Mouse (Mus musculus) adrenal gland, adult 18-20 months (tissue): ENCODE results near the gene Caskin2. TPM values are rescaled to one million over a fixed set of nuclear protein-coding genes. Genes with fewer than 3 reads are reported as not detected.
A peak's percentile ranks its signal among the peaks of the same experiment; 100 is the strongest.
"Not testable (repeated sequence)": the region's sequence is repeated elsewhere in the genome, so short reads cannot be mapped to it uniquely, and the experiment has no call there.

ENCODE experiments used
- DNase-seq, 2 experiments: peaks; one replicate each; pipeline ENCODE4 v3.0.0; 2021 to 2022; ENCODE audit warnings: low spot score in 2 of 2
- long read RNA-seq, 2 experiments: library from polyadenylated mRNA; stranded (forward); transcript quantifications; one replicate each; pipeline ENCODE4 v2.0.0; 2021
- total RNA-seq, 2 experiments: library from RNA; stranded (reverse); gene quantifications; 1 replicate in 1 of 2; 2 replicates in 1 of 2; pipeline ENCODE4 v1.2.3; 2021

Gene Caskin2
- total RNA-seq, result 10 to 100 TPM; 55.1 to 59.8 TPM
- long read RNA-seq, experiment 1, full-length matches to known transcripts, result 14 of 37 reads
- long read RNA-seq, experiment 1, partial matches to known transcripts, result 19 of 37 reads
- long read RNA-seq, experiment 1, other reads (novel, unspliced or antisense), result 4 of 37 reads
- long read RNA-seq, experiment 2, full-length matches to known transcripts, result 3 of 55 reads
- long read RNA-seq, experiment 2, partial matches to known transcripts, result 50 of 55 reads
- long read RNA-seq, experiment 2, other reads (novel, unspliced or antisense), result 2 of 55 reads

- DNase-seq, result peak; percentile 95
These were observed at the start of gene Caskin2 for GRCm38 (mm10) chr11:115813507-115814296. Gene Caskin2, minus strand, starts transcription at chr11:115813639.

DNA sequence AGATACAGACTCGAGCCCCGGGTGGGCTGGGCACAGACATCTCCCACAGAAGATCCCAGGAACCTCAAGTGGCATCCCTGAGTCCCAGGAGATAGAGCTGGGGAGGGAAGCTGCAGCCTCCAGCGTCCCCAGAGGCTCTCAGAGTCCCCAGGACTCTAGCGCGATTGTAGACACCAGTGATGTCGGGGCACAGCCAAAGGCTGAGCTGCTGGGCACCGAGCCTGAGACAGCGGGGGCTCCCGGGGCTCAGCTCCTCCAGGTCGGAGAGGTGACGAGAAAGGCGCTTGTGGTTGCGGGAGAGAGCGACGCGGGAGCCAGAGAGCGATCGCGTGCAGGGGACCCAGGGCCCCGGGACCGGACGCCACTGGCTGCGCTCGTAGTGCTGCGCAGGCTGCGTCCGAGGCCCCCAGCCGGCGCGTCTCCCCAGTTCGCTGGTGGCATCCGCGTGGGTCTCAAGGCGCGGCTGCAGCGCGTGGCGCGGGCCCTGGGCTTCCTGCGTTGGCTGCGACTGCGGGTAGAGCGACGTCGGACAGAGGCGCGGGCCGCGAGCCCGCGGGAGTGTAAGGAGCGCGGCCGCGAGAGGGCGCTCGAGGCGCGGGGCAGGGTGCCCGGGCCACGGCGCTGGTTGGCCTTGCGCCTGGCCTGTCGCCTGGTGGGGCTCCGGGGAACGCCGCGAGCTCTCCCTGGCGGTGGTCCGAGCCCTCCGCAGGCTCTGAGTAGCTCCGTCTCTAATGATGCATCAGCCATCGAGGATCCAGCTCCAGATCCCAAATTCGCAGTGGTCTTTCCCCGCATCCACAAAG, 45.9 kb upstream of the Caskin2 start:
- peak; percentile 91 to 93 for DNase-seq

- no peak for DNase-seq
These were observed 44.9 kb upstream of the Caskin2 start, which contains the start of gene Myo15b for GRCm38 (mm10) chr11:115858354-115858753. Gene Myo15b, plus strand, starts transcription at chr11:115858406.

DNA sequence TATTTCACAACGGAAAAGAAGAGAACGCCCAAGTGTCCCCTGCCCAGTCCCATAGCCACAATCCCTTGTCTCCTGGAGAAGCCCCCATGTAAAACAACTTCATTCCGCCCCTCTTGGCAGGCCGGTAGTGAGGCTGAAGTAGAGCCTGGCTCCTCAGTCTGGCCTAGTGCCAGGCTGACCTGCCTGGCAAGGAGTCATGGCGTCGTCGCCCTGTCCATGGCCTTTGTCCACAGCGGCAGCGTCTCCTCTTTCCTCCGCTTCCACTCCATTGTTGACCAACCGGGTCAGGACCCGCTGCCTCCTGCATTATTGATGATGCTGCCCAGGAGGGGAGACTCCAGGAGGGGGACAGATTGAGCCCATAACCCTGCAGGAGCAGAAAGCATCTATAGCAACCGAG, 44.5 kb upstream of the Caskin2 start:
- no peak for DNase-seq

DNA sequence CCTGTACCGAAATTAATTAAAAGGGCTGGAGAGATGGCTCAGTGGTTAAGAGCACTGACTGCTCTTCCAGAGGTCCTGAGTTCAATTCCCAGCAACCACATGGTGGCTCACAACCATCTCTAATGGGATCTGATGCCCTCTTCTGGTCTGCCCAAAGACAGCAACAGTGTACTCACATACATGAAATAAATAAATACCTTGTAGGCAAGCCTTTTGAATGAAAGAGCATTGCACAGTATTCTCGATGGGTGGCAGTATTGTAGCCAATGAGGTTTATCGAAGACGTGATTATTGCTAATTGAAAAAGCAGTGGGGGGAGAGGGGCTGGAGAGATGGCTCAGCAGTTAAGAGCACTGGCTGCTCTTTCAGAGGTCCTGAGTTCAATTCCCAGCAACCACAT, 43.7 kb upstream of the Caskin2 start:
- DNase-seq, result not testable (repeated sequence)

GRCm38 (mm10) chr11:115854674-115855073, 41.2 kb upstream of the Caskin2 start:
- DNase-seq, result no peak

- no peak for DNase-seq
These were observed 32.4 kb upstream of the Caskin2 start for GRCm38 (mm10) chr11:115845819-115846218.

DNA sequence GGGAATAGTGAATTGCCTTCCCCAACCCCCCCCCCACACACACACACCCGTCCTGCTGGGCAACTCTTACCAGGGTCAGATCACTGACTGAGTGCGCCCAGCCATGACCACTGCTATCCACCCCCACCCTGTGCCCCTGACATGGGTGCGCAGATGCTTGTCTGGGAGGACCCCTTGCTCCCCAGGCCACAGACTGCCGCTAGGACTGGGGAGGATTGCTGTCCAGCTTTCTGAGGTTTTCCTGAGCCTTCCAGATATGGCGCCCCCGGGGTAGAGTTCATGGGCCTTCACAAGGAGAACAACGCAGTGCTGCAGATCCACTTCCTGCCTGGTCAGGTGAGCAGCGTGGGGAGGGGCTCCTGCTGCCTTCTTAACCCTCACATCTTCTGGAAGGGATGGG, 30.8 kb upstream of the Caskin2 start:
- no peak for DNase-seq

DNA sequence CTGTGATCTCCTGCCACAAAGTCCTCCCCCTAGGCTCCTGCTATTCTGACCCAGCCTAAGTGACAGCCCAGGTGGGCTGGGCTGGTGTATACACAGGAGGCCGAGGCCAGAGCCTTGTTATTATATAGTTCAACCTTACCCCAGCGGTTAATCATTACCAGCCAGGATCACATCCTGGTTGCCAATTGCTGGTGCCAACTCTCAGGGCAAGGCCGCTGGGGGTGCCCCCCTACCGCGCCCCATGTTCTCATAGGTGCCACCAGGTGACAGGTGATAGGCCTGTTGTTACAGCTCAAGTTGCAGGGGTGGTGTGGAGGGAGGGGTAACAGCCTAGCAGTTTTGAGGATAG, 30.4 kb upstream of the Caskin2 start:
- DNase-seq, result no peak

DNA sequence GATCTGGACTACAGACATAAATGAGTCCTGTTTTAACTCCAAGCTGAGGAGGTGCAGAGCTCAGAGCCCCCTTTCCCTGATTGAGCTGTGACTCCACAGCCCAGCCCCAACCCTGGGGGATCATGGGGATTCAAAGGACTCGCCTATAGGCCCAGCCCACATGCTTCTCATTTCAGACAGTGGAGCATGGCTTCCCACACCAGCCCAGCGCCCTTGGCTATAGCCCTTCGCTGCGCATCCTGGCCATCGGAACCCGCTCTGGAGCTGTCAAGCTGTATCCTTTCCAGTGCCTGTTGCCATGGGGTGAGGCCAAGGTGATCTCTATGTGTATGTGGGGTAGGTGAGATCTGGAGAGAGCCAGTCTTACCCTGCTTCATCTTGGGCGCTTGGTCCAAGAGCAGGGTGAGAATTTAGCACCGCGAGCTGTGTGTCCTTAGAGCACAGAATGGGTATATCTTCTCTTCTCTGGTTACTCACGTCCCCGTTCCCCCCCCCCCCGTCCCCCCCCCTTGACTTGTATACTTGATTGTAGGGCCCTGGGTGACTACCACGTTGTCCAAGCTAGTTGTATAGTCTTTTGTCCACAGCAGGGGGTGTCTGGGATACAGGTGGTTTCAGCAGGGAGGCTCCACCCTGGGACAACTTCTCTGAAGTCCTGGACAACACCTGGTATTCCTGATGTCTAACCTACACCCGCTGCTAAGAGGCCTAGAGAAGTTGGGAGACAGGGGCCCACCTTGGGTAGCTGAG, 29.9 kb upstream of the Caskin2 start:
- no peak for DNase-seq

- no peak for DNase-seq
These were observed 28.6 kb upstream of the Caskin2 start for GRCm38 (mm10) chr11:115841961-115842550.

DNA sequence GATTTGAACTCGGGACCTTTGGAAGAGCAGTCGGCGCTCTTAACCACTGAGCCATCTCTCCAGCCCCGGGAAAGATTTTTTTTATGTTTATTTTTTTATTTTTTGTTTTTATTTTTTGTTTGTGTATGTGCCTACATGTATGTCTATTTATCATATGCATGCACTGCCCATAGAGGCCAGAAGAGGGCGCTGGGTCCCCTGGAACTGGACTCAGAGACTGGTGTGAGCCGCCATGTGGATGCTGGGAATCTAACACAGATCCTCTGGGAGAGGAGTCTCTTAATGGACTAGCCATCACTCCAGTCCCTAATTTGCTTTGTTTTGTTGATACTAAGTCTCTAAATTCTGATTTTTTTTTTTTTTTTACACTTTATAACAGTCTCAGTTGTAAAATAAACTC, 27.6 kb upstream of the Caskin2 start:
- DNase-seq, result no peak

DNA sequence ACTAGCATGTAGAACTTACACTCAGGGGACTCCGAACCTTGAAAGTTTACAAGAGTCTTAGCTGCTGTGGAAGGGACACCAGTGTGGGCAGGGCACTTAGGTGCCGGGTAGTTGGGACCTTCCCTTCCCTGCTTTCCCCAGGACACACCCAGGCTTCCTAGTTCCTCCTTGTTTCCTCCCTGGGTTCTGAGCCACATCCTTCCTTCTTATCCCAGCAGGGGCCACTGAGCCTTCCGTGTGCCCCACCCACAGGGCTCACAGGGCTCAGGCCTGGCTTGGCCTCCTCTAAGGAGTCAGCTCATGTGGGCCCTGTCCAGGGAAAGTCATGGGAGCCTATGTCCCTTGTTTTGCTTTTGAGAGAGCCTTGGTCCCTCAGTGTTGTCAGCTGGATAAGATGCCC, 26.3 kb upstream of the Caskin2 start:
- DNase-seq, result no peak

- no peak for DNase-seq
These were observed 25.5 kb upstream of the Caskin2 start for GRCm38 (mm10) chr11:115838895-115839311.

GRCm38 (mm10) chr11:115837606-115838345, 24.3 kb upstream of the Caskin2 start:
- no peak for DNase-seq

DNA sequence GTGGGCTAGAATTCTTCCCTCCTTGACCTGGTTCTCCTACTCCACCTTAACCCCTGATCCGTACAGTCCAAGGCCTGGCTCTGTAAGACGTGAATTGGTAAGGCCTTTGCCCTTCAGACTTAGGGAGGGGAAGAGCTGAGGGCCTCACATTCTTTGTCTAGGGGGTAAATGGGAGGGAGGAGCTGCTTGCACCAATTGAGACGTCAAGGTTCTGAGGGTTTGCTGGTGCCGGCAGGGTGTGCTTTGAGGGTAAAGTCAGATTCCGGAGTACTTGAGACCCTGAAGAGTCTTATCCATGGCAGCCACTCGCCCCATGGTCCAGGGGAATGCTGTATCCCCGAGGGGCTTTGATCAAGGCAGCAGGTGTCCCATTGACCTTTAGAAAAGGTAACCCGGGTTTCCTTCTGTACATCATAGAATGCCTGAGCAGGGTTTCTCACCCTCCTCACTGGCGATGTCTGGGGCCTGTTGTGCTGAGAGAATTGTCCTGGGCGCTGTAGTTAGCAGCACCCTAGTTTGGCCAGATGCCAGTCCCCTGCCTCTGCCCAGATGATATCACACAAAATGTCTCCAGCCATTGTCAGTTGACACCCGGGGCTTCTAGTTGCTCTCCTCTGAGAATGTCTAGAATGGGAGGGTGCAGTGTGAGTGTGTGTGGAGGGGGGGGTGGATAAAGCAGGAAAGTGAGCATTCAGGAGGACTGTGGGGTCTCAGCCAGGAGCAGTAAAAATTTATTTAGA, 23.4 kb upstream of the Caskin2 start:
- no peak for DNase-seq

- no peak for DNase-seq
These were observed 20.6 kb upstream of the Caskin2 start for GRCm38 (mm10) chr11:115834033-115834432.

DNA sequence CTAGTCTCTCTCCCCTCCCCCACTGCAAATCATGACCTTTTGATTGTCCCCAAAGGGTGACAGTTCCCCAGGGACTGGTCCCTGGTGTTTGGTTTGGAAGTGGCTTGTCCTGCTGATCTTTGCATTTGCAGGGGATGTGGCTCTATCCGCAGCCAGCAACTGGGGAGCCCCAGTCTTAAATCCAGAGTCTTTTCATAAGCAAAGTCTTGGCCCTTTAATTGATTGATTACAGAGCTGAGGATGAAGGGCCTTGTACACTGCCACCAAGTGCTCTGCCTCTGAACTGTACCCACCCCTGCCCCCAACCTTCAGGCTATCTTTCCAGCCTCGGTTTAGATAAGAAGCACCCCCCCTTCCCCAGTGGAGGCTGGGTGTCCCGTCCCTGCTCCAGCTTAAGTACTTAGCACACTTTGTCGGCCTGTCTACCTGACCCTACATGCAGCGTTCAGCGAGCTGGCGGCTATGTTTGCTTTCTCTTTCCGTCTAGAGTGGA, 19.6 kb upstream of the Caskin2 start:
- DNase-seq, result no peak

DNA sequence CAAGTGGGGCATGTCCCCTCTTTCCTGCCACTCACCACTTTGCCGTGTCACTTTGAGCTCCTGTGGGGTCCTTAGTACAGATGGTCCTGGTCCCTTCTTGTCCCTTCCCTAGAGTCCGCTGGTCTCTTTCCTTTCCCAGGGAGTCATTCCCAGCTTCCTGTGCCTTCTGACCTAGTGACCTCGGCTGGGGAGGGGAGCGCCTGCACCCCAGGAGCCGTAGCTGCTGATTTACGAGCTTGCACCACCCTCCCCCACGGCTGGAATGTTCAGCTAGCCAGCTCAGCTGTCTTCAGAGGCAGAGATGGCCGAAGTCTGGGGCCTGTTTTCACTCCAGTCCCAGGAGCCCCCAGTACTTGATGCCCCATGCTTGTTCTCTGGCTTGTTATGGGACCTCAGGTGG, 19.1 kb upstream of the Caskin2 start:
- DNase-seq, result no peak
